Mouse (Mus musculus): Measurements from ENCODE around the gene Htra1. TPM values are rescaled to one million over a fixed set of nuclear protein-coding genes. Genes with fewer than 3 reads are reported as not detected.

Htra1 gene
- polyA plus RNA-seq, 1 experiment from 2014 or later, result 27.8 TPM

DNA sequence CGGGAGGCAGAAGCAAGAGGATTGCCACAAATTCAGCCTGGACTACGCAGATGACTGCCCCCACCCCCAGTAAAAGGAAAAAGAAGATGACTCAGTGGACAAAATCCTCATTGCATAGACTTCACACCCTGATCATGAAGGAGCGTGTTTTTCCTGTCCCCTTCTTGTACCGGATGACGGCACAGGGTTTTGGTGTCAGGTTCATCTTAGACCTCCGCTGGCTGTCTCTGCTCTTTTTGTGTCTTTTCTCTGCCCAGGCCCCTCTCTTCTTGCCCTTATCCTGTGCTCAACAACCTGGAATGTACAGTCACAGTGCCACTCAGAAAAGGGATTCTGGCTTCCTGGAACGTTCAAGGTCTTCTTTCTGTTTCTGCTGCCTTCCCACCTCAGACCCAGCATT is 14.6 kb downstream of the Htra1 start:
- Histone ChIP-seq H3K27me3 (replicated peaks) (no peaks in the 10 kb centered on the region), H3K9me3 (no peaks in the 10 kb centered on the region), H3K4me1 (peaks cover 3% of the 10 kb centered on the region; the same call in 1 of the 2 replicates), H3K4me2 (no peak overlapping the region), H3K4me3 (replicated peaks) (no peak overlapping the region), H3K36me3 (no peaks in the 10 kb centered on the region), H3K9ac (no peak overlapping the region), H3K27ac (no peak overlapping the region)
- no peak for ATAC-seq (ENCODE audit: insufficient read depth, low FRiP score, low read depth)
- WGBS, result 91% methylated on average over 7 of the region's 7 CpGs

DNA sequence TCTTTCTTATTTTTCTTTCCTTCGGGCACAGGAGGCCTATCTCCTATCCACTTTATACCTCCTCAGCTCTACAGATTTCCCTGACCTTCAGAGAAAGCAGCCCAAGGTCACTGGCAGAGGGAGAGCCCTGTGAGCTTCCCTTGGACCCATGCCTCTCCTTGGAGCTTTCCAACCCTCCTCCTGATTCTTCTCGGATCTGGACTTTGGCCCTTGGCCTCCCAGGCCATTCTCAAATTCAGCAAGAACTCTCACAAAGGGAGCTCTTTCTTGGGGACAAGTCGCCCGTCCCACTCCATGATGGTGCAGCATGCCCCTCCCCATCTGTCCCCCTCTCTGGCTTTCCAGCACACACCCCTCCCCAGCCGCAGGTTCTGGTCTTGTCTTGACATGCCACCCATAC is 15.1 kb downstream of the Htra1 start:
- H3K4me2 ChIP-seq, result no peak overlapping the region
- peaks cover 3% of the 10 kb centered on the region; the same call in 1 of the 2 replicates for H3K4me1 ChIP-seq
- no peak for ATAC-seq (ENCODE audit: insufficient read depth, low FRiP score, low read depth)
- H3K27me3 ChIP-seq (replicated peaks), result no peaks in the 10 kb centered on the region
- H3K9me3 ChIP-seq, result no peaks in the 10 kb centered on the region
- H3K9ac ChIP-seq, result no peak overlapping the region
- H3K4me3 ChIP-seq (replicated peaks), result no peak overlapping the region
- H3K36me3 ChIP-seq, result no peaks in the 10 kb centered on the region
- 87% methylated on average over 5 of the region's 5 CpGs for WGBS
- no peak overlapping the region for H3K27ac ChIP-seq

DNA sequence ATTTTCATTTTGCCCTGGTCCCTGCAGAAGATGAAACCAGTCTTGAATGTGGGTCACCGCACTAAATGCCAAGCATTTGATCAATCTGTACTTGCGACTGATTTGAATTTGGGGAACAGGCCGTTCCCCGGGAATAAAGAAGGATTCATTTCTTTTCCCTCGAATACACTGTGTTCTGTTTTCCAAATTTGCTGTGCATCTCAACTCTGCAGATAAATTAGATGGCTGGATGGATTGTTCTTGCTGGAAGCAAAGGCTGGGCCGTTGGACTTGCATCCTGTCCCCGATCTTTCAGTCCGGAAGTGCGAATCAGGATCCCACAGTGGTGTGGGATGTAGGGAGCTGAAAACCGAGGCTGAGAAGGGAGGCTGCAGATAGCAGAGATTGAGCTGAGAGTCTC is 17.5 kb downstream of the Htra1 start:
- ATAC-seq (ENCODE audit: insufficient read depth, low FRiP score, low read depth), result no peak
- H3K4me3 ChIP-seq (replicated peaks), result no peak overlapping the region
- no peak overlapping the region for H3K9ac ChIP-seq
- no peaks in the 10 kb centered on the region for H3K9me3 ChIP-seq
- 86% methylated on average over 10 of the region's 10 CpGs for WGBS
- H3K27ac ChIP-seq, result no peak overlapping the region
- peaks cover 3% of the 10 kb centered on the region; the same call in 1 of the 2 replicates for H3K4me1 ChIP-seq
- H3K4me2 ChIP-seq, result no peak overlapping the region
- no peaks in the 10 kb centered on the region for H3K27me3 ChIP-seq (replicated peaks)
- no peaks in the 10 kb centered on the region for H3K36me3 ChIP-seq

DNA sequence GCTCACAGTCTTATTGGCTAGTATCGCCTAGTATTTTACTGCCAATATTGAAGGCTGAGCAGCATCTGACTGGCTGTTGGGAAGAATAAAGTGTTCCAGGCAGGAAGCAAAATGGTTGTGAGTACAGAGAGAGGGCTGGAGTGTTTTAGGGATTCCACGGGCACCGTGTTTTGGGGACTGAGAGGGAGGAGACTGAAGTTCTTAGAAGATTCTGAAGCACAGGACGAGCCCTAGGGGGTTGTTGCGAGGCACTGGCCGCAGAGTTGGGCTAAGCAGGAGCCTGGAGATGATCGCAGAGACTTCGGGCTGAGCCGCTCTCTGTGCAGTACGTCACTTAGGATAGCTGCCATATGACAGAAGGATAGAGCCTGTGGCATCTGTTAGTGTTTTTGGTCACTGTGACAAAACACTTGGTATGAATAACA is 18.3 kb downstream of the Htra1 start:
- Histone ChIP-seq H3K4me2 (no peak overlapping the region), H3K27me3 (replicated peaks) (no peaks in the 10 kb centered on the region), H3K4me3 (replicated peaks) (no peak overlapping the region), H3K27ac (no peak overlapping the region), H3K4me1 (peaks cover 2% of the 10 kb centered on the region), H3K9ac (no peak overlapping the region), H3K9me3 (no peaks in the 10 kb centered on the region), H3K36me3 (no peaks in the 10 kb centered on the region)
- WGBS, result 81% methylated on average over 10 of the region's 10 CpGs
- no peak for ATAC-seq (ENCODE audit: insufficient read depth, low FRiP score, low read depth)

DNA sequence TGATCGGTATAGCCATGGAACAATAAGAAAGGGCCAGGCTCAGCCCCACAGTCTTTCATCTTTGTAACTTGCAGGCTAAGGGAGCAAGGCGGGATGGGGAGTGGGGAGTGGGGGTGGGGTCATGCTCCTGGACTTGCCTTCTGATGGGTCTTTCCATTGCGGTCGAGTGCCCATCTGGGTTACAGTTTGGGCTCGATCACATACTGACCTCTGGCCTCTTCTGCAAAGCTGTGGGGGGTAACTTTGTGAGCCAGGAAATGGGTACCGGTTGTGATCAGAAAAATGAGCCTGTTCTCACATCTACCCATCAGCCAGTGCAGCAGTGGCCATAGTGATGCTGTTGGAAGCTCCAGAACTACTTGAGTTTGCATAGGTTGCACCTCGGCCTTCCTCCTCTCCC is 22.6 kb downstream of the Htra1 start:
- no peak overlapping the region for H3K4me2 ChIP-seq
- H3K9me3 ChIP-seq, result no peaks in the 10 kb centered on the region
- H3K27ac ChIP-seq, result no peak overlapping the region
- no peak overlapping the region for H3K9ac ChIP-seq
- H3K4me3 ChIP-seq (replicated peaks), result no peak overlapping the region
- no peaks in the 10 kb centered on the region for H3K36me3 ChIP-seq
- ATAC-seq (ENCODE audit: insufficient read depth, low FRiP score, low read depth), result no peak
- 74% methylated on average over 7 of the region's 7 CpGs for WGBS
- H3K4me1 ChIP-seq, result peaks cover 17% of the 10 kb centered on the region
- H3K27me3 ChIP-seq (replicated peaks), result no peaks in the 10 kb centered on the region

DNA sequence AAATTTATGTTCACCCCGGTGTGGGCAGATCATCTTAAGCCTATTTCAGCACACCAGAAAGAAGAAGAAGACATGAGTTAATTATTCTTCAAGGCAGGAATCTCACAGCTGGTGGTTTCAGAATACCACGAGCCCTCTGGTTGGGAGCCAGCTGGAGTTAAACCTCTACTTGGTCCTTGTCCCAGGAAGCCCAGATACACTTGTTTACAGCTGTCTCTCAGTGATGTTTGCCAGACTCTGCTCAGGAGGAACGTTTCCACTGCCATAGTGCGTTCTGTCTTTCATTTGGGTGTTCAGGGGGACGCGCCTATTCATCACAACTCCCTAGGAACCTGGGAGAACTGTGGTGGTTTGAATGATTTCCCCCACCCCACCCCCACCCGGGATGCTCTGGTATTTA is 24.0 kb downstream of the Htra1 start:
- Histone ChIP-seq H3K4me1 (peaks cover 22% of the 10 kb centered on the region), H3K36me3 (no peaks in the 10 kb centered on the region), H3K9ac (no peak overlapping the region), H3K27ac (peak overlapping the region; percentile 57), H3K4me2 (0 out of 2 replicates have a peak overlapping the region, but pooled peaks have one; percentile 19), H3K9me3 (no peaks in the 10 kb centered on the region), H3K4me3 (replicated peaks) (no peak overlapping the region), H3K27me3 (replicated peaks) (no peaks in the 10 kb centered on the region)
- 21% methylated on average over 7 of the region's 7 CpGs for WGBS
- peak; percentile 78; the same call in 1 of the 2 replicates for ATAC-seq (ENCODE audit: insufficient read depth, low FRiP score, low read depth)

DNA sequence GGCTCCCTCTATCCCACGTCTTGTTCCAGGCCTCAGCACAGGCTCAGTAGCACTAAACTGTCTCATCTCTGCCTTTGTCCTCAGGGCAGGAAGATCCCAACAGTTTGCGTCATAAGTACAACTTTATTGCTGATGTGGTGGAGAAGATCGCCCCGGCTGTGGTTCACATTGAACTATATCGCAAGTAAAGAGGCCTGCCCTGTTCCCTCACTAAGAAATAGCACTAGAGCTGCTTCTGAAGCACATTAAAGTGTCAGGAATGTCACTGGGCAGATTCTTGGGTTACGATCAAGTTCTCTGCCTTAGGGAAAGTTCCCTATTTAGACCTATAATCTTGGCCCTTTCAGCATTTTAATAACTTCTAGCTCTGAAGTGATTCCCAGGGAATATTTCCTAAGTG is 25.5 kb downstream of the Htra1 start:
- Histone ChIP-seq H3K27ac (no peak overlapping the region), H3K4me3 (replicated peaks) (no peak overlapping the region), H3K9ac (no peak overlapping the region), H3K4me2 (no peak overlapping the region), H3K27me3 (replicated peaks) (no peaks in the 10 kb centered on the region), H3K9me3 (no peaks in the 10 kb centered on the region), H3K36me3 (no peaks in the 10 kb centered on the region), H3K4me1 (peaks cover 30% of the 10 kb centered on the region)
- no peak for ATAC-seq (ENCODE audit: insufficient read depth, low FRiP score, low read depth)
- WGBS, result 73% methylated on average over 6 of the region's 6 CpGs

DNA sequence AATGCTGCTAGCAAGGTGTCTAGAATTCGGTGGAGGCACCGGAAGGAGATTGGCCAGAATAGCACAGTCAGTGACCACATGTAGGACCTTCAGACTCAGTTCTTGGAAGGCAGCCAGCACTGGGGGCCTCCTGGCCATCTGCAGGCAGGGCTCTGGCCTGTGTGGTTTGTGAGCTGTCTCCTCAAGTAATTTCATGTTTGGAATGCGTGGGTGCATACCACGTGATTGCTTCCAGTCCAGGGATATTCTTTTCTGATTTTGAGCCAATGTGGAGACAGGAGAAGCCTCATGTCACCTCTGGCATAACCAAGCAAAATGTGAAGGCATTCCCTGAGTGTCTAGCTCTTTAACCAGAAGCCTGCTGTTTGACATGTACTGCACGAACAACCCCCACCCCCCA is 28.8 kb downstream of the Htra1 start:
- Histone ChIP-seq H3K9me3 (no peaks in the 10 kb centered on the region), H3K4me1 (peaks cover 29% of the 10 kb centered on the region), H3K9ac (no peak overlapping the region), H3K4me3 (replicated peaks) (no peak overlapping the region), H3K27ac (peak overlapping the region; percentile 76; the same call in 1 of the 2 replicates), H3K4me2 (no peak overlapping the region), H3K27me3 (replicated peaks) (no peaks in the 10 kb centered on the region), H3K36me3 (no peaks in the 10 kb centered on the region)
- 33% methylated on average over 5 of the region's 5 CpGs for WGBS
- peak; percentile 44; the same call in 1 of the 2 replicates for ATAC-seq (ENCODE audit: insufficient read depth, low FRiP score, low read depth)

DNA sequence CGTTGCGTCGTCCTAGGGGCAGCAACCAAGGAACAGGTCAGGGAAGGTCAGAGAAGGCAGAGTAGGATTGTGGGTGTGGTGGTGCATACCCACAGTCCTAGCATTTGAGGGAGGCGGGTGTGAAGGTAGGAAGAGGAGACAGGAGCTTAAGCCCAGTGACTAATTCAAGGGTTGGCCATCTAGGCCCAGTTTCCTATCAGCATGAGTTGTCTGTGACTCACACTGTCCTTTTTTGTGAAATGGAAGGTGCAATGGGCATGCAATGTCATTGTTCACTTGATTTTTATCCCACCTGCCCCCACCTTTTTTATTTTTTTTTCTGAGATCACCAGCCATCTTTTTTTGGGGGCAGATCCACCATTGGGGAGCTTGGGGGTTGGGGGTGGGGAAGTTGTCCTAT is 29.5 kb downstream of the Htra1 start:
- no peak overlapping the region for H3K9ac ChIP-seq
- ATAC-seq (ENCODE audit: insufficient read depth, low FRiP score, low read depth), result no peak
- no peaks in the 10 kb centered on the region for H3K27me3 ChIP-seq (replicated peaks)
- H3K4me1 ChIP-seq, result peaks cover 26% of the 10 kb centered on the region
- no peak overlapping the region for H3K4me2 ChIP-seq
- peak overlapping the region; percentile 76 for H3K27ac ChIP-seq
- no peaks in the 10 kb centered on the region for H3K36me3 ChIP-seq
- 92% methylated on average over 4 of the region's 4 CpGs for WGBS
- H3K9me3 ChIP-seq, result no peaks in the 10 kb centered on the region
- no peak overlapping the region for H3K4me3 ChIP-seq (replicated peaks)

DNA sequence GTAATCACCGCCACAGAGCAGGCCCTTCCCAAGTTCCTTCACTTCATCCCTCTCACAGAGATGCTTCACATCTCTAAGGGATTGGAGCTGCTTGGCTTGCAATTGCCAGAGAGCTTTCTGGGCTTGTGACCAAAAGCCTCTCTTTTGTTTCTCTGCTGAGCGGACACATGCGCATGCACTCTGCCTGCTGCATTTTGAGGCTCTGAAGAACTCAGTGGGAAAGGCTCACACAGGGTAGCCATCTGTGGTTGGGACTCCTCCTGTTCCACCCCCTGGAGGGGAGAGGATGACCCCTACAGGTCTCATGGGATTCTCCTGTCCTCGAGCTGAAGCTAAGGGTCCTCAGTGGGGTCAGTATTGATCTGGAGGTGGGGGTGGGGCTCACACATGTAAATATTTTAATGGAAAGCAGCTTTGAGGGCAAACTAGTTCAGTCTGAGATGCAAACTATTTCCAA is 30.0 kb downstream of the Htra1 start:
- ATAC-seq (ENCODE audit: insufficient read depth, low FRiP score, low read depth), result peak; percentile 58; the same call in 1 of the 2 replicates
- no peak overlapping the region for H3K9ac ChIP-seq
- no peaks in the 10 kb centered on the region for H3K9me3 ChIP-seq
- H3K36me3 ChIP-seq, result no peaks in the 10 kb centered on the region
- peaks cover 21% of the 10 kb centered on the region for H3K4me1 ChIP-seq
- H3K4me2 ChIP-seq, result no peak overlapping the region
- WGBS, result 50% methylated on average over 4 of the region's 4 CpGs
- H3K4me3 ChIP-seq (replicated peaks), result no peak overlapping the region
- peak overlapping the region; percentile 76 for H3K27ac ChIP-seq
- H3K27me3 ChIP-seq (replicated peaks), result no peaks in the 10 kb centered on the region

DNA sequence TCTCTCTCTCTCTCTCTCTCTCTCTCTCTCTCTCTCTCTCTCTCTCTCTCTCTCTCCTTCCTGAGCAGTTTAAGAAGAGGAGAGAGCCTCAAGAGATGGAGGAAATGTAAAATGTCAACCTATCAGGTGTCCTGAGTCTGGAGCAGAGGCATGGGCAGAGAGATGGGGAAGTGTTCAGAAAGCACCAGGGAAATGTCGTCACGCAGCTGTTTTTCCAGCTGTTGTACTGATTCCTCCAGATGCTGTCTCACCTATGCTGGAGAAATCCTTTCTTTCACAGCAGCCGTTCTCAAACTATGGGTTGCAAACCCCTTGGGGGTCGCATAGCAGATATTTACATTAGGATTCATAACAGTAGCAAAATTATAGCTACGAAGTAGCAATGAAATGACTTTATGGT is 30.5 kb downstream of the Htra1 start:
- Histone ChIP-seq H3K4me2 (no peak overlapping the region), H3K9ac (no peak overlapping the region), H3K4me1 (peaks cover 19% of the 10 kb centered on the region), H3K27me3 (replicated peaks) (no peaks in the 10 kb centered on the region), H3K4me3 (replicated peaks) (no peak overlapping the region), H3K9me3 (no peaks in the 10 kb centered on the region), H3K27ac (peak overlapping the region; percentile 26; the same call in 1 of the 2 replicates), H3K36me3 (no peaks in the 10 kb centered on the region)
- WGBS, result 54% methylated on average over 5 of the region's 5 CpGs
- no peak for ATAC-seq (ENCODE audit: insufficient read depth, low FRiP score, low read depth)

DNA sequence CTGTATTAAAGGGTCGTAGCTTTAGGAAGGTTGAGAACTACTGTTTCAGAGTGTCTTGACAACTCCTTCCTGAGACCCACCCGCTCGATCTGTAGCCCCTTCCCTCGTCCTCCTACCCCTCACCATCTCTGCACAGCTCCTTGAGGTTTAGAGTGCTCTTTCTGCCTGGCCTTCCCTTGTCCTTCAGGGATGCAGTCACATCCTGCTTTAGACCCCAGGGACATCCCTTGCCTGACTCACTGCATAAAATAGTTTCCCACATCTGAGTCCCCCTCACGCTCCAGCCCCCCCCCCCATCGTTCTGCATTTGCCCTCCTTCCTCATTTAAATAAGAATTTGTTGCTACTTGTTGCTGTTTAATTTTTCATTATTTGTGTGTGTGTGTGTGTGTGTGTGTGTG is 31.0 kb downstream of the Htra1 start:
- WGBS, result 66% methylated on average over 6 of the region's 6 CpGs
- Histone ChIP-seq H3K27ac (peak overlapping the region; percentile 26; the same call in 1 of the 2 replicates), H3K27me3 (replicated peaks) (no peaks in the 10 kb centered on the region), H3K4me2 (no peak overlapping the region), H3K4me3 (replicated peaks) (no peak overlapping the region), H3K36me3 (no peaks in the 10 kb centered on the region), H3K9ac (no peak overlapping the region), H3K4me1 (peaks cover 19% of the 10 kb centered on the region), H3K9me3 (no peaks in the 10 kb centered on the region)
- no peak for ATAC-seq (ENCODE audit: insufficient read depth, low FRiP score, low read depth)

DNA sequence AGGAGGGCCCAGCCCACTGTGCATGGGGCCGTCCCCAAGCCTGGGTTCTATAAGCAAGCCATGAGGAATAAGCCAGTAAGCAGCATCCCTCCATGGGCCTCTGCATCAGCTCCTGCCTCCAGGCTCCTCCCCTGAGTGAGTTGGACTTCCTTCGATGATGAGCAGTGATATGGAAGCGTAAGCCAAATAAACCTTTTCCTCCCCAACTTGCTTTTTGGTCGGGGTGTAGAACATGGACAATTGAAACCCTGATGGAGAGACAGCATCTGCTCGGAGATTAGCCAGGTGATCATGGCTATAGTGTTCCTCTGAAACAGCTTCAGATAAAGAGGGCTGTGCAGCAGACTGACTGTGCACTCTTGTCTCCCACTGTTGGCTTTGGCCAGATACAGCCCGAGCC is 32.0 kb downstream of the Htra1 start:
- Histone ChIP-seq H3K36me3 (no peaks in the 10 kb centered on the region), H3K9me3 (no peaks in the 10 kb centered on the region), H3K4me1 (peaks cover 19% of the 10 kb centered on the region), H3K4me3 (replicated peaks) (no peak overlapping the region), H3K4me2 (no peak overlapping the region), H3K27me3 (replicated peaks) (no peaks in the 10 kb centered on the region), H3K27ac (no peak overlapping the region), H3K9ac (no peak overlapping the region)
- 76% methylated on average over 6 of the region's 6 CpGs for WGBS
- no peak for ATAC-seq (ENCODE audit: insufficient read depth, low FRiP score, low read depth)

Measured in stomach, embryonic 15.5 days (tissue).